Mouse (Mus musculus): Measurements from ENCODE around the gene Cacna1d.

GRCm38 (mm10) chr14:30510214-30510763, 19.0 kb upstream of the Cacna1d start:
- no peak for TF ChIP-seq ELF1 (IDR thresholded peaks at IDR 0.05; ENCODE audit: low read depth, low read length)
- no peak for TF ChIP-seq CTCF (IDR thresholded peaks at IDR 0.05 in 2 of 3, conservative IDR thresholded peaks at IDR 0.05 in 1 of 3; ENCODE audit: control insufficient read depth in 1 of 3, insufficient read depth in 1 of 3, low read depth in 2 of 3, low read length in 3 of 3, poor library complexity in 1 of 3, severe bottlenecking in 1 of 3)
- TF ChIP-seq KAT2A (conservative IDR thresholded peaks at IDR 0.05; ENCODE audit: low read depth, low read length) = no peak
- TF ChIP-seq SMC3 (IDR thresholded peaks at IDR 0.05; ENCODE audit: low read depth, low read length) = no peak
- TF ChIP-seq NRF1 (IDR thresholded peaks at IDR 0.05; ENCODE audit: insufficient read depth, low read depth, low read length, poor library complexity, severe bottlenecking) = no peak
- no peak for TF ChIP-seq POLR2A (IDR thresholded peaks at IDR 0.05; ENCODE audit: control insufficient read depth in 1 of 2, insufficient read depth in 1 of 2, low read depth in 1 of 2, low read length in 2 of 2, poor library complexity in 1 of 2)
- TF ChIP-seq UBTF (IDR thresholded peaks at IDR 0.05; ENCODE audit: borderline replicate concordance, insufficient read depth, low read depth, low read length) = no peak
- TF ChIP-seq ETS1 (IDR thresholded peaks at IDR 0.05; ENCODE audit: low read depth, low read length) = no peak
- no peak for TF ChIP-seq BHLHE40 (IDR thresholded peaks at IDR 0.05; ENCODE audit: borderline replicate concordance, low read depth, low read length)
- no peak for TF ChIP-seq MAFK (IDR thresholded peaks at IDR 0.05; ENCODE audit: borderline replicate concordance, low read depth, low read length)
- TF ChIP-seq EP300 (IDR thresholded peaks at IDR 0.05; ENCODE audit: low read depth in 1 of 2, low read length in 2 of 2) = no peak
- TF ChIP-seq GABPA (IDR thresholded peaks at IDR 0.05; ENCODE audit: low read depth, low read length) = no peak
- no peak for TF ChIP-seq MAX (IDR thresholded peaks at IDR 0.05; ENCODE audit: low read length)
- no peak for TF ChIP-seq CHD1 (IDR thresholded peaks at IDR 0.05; ENCODE audit: low read depth, low read length)

All from MEL (cell line).